Mouse (Mus musculus) kidney, adult 2 months (tissue): ENCODE measurements around the gene Plpp3.

ENCODE experiments used
- CTCF ChIP-seq: fragments of 200-500 bp; conservative IDR thresholded peaks from 2 replicates; pipeline ENCODE4 v1.5.1; 2011; ENCODE audit warnings: low read depth, mild to moderate bottlenecking, control low read depth, low read length, moderate library complexity, mixed read lengths; ENCODE audit not compliant: insufficient read depth, insufficient read length
- POLR2A ChIP-seq: fragments of 200-500 bp; IDR thresholded peaks from one replicate; pipeline ENCODE4 v1.6.1; 2011; ENCODE audit warnings: low read depth, low read length, control low read depth

- TF ChIP-seq CTCF (no peak), POLR2A (no peak)
Measured at GRCm38 (mm10) chr4:105246331-105246730, 89.2 kb downstream of the Plpp3 start.
